Mouse (Mus musculus) lung, embryonic 16.5 days (tissue): ENCODE measurements at regions not wholly inside any gene's neighbourhood (a gene's known extent, or its start where the extent isn't known, plus 50 kb on each side); places are given as distances from the start of the nearest gene placed in this dataset. TPM values are rescaled to one million over a fixed set of nuclear protein-coding genes. Genes with fewer than 3 reads are reported as not detected.

Experiments used
- ATAC-seq: fragments of 200-750 bp; cut with Nextera tagmentation; 2 replicates; pipeline ENCODE4 v1.8.0; 2017; ENCODE audit warnings: low read depth, mild to moderate bottlenecking, moderate library complexity
- H3K27ac ChIP-seq: fragments of 300-500 bp; sonication (generic); 2 replicates; pipeline ENCODE4 v1.5.1; 2014; ENCODE audit warnings: mild to moderate bottlenecking, control low read depth, low read length
- H3K27me3 ChIP-seq: fragments of 300-500 bp; sonication (generic); 2 replicates; pipeline ENCODE4 v1.6.1; 2014; ENCODE audit warnings: low read depth, low read length, mixed read lengths; ENCODE audit not compliant: control insufficient read depth, insufficient read depth
- H3K36me3 ChIP-seq: fragments of 300-500 bp; sonication (generic); 2 replicates; pipeline ENCODE4 v1.6.1; 2014; ENCODE audit warnings: low read length; ENCODE audit not compliant: control insufficient read depth, insufficient read depth
- H3K4me1 ChIP-seq: fragments of 300-500 bp; sonication (generic); replicated peaks from 2 replicates; pipeline ENCODE4 v1.6.1; 2014; ENCODE audit warnings: low read length, mixed read lengths; ENCODE audit not compliant: control insufficient read depth, insufficient read depth
- H3K4me2 ChIP-seq: fragments of 300-500 bp; sonication (generic); 2 replicates; pipeline ENCODE4 v1.6.1; 2014; ENCODE audit warnings: low read depth, low read length, control low read depth
- H3K4me3 ChIP-seq: fragments of 300-500 bp; sonication (generic); 2 replicates; pipeline ENCODE4 v1.5.1; 2014; ENCODE audit warnings: mild to moderate bottlenecking, low read length, control low read depth
- H3K9ac ChIP-seq: fragments of 300-500 bp; sonication (generic); 2 replicates; pipeline ENCODE4 v1.6.1; 2014; ENCODE audit warnings: low read length, control low read depth
- H3K9me3 ChIP-seq: fragments of 300-500 bp; sonication (generic); 2 replicates; pipeline ENCODE4 v1.6.1; 2016; ENCODE audit warnings: low read length; ENCODE audit not compliant: control insufficient read depth
- WGBS: fragments of 180-500 bp; shearing (Covaris S2); extraction: QIAGEN DNeasy Blood & Tissue Kit; methylation state at CpG from one replicate; pipeline ENCODE4 v1.1.7; 2014; 5-methylcytosine and 5-hydroxymethylcytosine counted together
- microRNA-seq: library from miRNA; unstranded; fragments of <30 nt; microRNA quantifications from one replicate; pipeline ENCODE4, GENCODE M21; 2016

DNA sequence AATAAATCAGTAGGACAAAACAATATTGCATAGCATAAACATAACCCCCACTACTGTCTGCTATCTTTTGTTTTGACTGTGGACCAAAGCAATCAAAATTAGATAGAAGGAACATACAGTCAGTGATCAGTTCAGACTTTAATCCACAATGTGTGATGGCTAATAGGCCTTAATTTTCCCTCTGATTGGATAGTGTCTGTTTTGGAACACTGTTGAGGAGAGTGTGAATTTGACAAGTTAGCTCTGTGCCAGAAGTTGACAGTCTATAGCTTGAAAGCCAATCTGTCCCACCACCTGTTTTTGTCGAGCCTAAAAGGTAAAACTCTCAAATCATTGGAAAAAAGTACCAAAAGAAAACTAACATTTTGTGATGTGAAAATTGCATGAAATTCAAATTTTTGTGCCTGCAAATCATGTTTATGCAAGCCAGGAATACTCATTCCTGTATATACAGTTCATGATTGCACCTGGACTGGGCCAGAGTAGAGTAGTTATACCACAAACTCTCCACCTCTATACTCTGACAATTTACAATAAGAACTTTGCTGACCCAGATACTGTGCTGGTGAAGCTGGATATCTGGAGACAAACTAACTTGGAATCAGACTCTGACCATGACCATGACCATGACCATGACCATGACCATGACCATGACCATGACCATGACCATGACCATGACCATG is 50.1 kb upstream of the Ptprz1 start:
- Histone ChIP-seq H3K4me2 (no peak overlapping the region), H3K9ac (no peak overlapping the region), H3K9me3 (no peaks in the 10 kb centered on the region), H3K27ac (no peak overlapping the region), H3K27me3 (no peaks in the 10 kb centered on the region), H3K4me3 (no peak overlapping the region), H3K36me3 (no peaks in the 10 kb centered on the region), H3K4me1 (no peaks in the 10 kb centered on the region)
- 82% methylated on average over 1 of the region's 1 CpGs for WGBS
- no peak for ATAC-seq

Small RNA genes lying in the stretch of these regions (microRNA-seq; reads per million reads assigned to microRNA genes)
- not detected for gene Gm25942
